Mouse (Mus musculus): ENCODE measurements around the gene Agxt2. TPM values are rescaled to one million over a fixed set of nuclear protein-coding genes. Genes with fewer than 3 reads are reported as not detected.

Agxt2 gene
- not detected in 4 replicates for total RNA-seq (2023)

DNA sequence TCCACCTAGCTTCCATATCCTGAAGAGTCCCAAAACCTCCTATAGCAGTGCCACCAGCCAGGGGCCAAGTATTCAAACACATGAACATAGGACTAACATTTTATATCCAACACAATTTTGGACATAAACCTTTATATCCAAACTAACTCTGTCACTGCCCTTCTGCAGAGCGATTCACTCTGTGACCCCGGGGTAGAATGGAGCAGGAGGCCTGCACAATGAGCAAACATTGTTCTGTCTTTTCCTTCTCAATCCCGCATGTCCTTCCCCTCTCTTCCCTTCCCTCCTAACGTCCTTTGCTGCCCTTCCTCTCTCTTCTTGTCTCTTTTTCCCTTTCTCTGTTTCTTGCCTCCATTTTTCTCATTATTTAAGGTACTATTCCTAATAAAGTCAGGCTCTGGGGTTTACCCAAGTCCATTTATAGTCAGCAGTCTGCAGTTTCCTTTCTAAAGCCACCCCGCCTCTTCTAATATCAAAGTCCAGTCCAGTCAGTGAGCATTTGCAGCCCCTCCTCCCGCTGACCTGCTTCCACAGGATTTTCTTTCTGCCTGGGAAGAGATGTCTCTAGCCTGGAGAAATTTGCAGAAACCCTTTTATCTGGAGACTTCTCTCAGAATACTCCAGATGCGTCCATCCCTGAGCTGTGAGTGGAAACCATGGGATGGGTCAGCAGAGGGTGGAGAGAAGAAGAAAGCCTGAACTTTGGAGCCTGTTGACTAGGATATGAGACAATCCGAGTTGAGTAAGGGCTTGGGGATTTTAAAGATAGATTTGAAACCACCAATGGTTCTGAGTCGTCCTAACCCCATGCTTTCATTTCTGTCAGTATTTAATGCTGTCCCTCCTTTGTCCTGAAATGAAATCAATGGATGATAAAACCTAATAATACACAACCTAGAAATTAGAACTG lies at the start of gene Agxt2:
Gene Agxt2, plus strand, starts transcription at position 494 of the 910 bp plus-strand sequence.

GRCm38 (mm10) chr15:10325080-10325479 lies 33.3 kb upstream of the Agxt2 start, which contains the start of gene Gm21973:
Gene Gm21973, plus strand, starts transcription at chr15:10325380.

Other genes starting within 250 kb of the Agxt2 start
- gene Prlr, start 181.3 kb upstream of the Agxt2 start, total RNA-seq (2023) = 0.09 to 0.77 TPM in 2 of 4 replicates, not detected in the others
- gene Gm21973, start 33.2 kb upstream of the Agxt2 start, total RNA-seq (2023) = not detected in 4 replicates
- 31.1 to 35.8 TPM (median 34.3 TPM) in 4 replicates for gene Dnajc21, start 112.0 kb downstream of the Agxt2 start, total RNA-seq (2023)
- gene Brix1, start 127.4 kb downstream of the Agxt2 start, total RNA-seq (2023) = 34.8 to 46.1 TPM (median 43.9 TPM) in 4 replicates
- gene Rad1, start 127.5 kb downstream of the Agxt2 start, total RNA-seq (2023) = 22.3 to 29.9 TPM (median 28.1 TPM) in 4 replicates
- not detected in 4 replicates for gene Ttc23l, start 200.1 kb downstream of the Agxt2 start, total RNA-seq (2023)